Mouse (Mus musculus) cerebellum, postnatal 4 days (tissue): ENCODE data around the gene Scrn3.

Experiments used
- DNase-seq, 2 experiments: peaks; one replicate each; pipeline ENCODE4 v3.0.0; 2022; ENCODE audit warnings: low spot score in 2 of 2, mixed read lengths in 1 of 2

Scrn3 gene

GRCm38 (mm10) chr2:73312152-73313116, at the start of gene Scrn3, which contains the start of gene Cir1:
Scrn3 (plus strand) TSS chr2:73312601.
Cir1 (minus strand) TSS chr2:73312701.
- DNase-seq, result peak; percentile 81 to 93

GRCm38 (mm10) chr2:73263172-73263765, 49.1 kb upstream of the Scrn3 start:
- no peak for DNase-seq

GRCm38 (mm10) chr2:73263794-73264610, 48.4 kb upstream of the Scrn3 start:
- DNase-seq, result no peak

GRCm38 (mm10) chr2:73264611-73265195, 47.7 kb upstream of the Scrn3 start:
- DNase-seq, result no peak

- DNase-seq, result no peak
Measured at GRCm38 (mm10) chr2:73266011-73266410, 46.4 kb upstream of the Scrn3 start.

GRCm38 (mm10) chr2:73266623-73267022, 45.8 kb upstream of the Scrn3 start:
- DNase-seq, result no peak

- no peak for DNase-seq
Measured at GRCm38 (mm10) chr2:73267231-73267630, 45.2 kb upstream of the Scrn3 start.

- DNase-seq, result no peak
Measured at GRCm38 (mm10) chr2:73267818-73268217, 44.6 kb upstream of the Scrn3 start.

GRCm38 (mm10) chr2:73268281-73268680, 44.1 kb upstream of the Scrn3 start:
- no peak for DNase-seq

GRCm38 (mm10) chr2:73268836-73269395, 43.5 kb upstream of the Scrn3 start:
- no peak for DNase-seq

- no peak for DNase-seq
Measured at GRCm38 (mm10) chr2:73269666-73270065, 42.7 kb upstream of the Scrn3 start.

- DNase-seq, result no peak
Measured at GRCm38 (mm10) chr2:73270071-73270592, 42.3 kb upstream of the Scrn3 start.

- DNase-seq, result no peak
Measured at GRCm38 (mm10) chr2:73270593-73271458, 41.6 kb upstream of the Scrn3 start.

GRCm38 (mm10) chr2:73271459-73272161, 40.8 kb upstream of the Scrn3 start, which contains the start of gene Sp9:
Sp9 (plus strand) TSS chr2:73271925.
- no peak for DNase-seq

GRCm38 (mm10) chr2:73272351-73273248, 39.8 kb upstream of the Scrn3 start:
- DNase-seq, result no peak

GRCm38 (mm10) chr2:73273249-73274118, 38.9 kb upstream of the Scrn3 start:
- no peak for DNase-seq
